Mouse (Mus musculus) heart, embryonic 14.5 days (tissue): ENCODE results near the gene Aqp11. TPM values are rescaled to one million over a fixed set of nuclear protein-coding genes. Genes with fewer than 3 reads are reported as not detected.

ENCODE experiments used
- ATAC-seq: fragments of 200-750 bp; cut with Nextera tagmentation; 2 replicates; pipeline ENCODE4 v1.8.0; 2017; ENCODE audit warnings: low read depth, moderate TSS enrichment; ENCODE audit not compliant: insufficient number of reproducible peaks, insufficient read depth, low FRiP score
- H3K27ac ChIP-seq, 2 experiments: fragments of 200-500 bp in 1 of 2; fragments of 300-500 bp in 1 of 2; sonication (generic) in 1 of 2; replicated peaks in 1 of 2; 2 replicates each; pipeline ENCODE4 v1.5.1; 2012 to 2014; ENCODE audit warnings: low read depth in 2 of 2, low read length in 2 of 2, control low read depth in 1 of 2, mild to moderate bottlenecking in 1 of 2, mixed read lengths in 1 of 2; ENCODE audit not compliant: control insufficient read depth in 1 of 2, insufficient read depth in 1 of 2
- H3K27me3 ChIP-seq: fragments of 300-500 bp; sonication (generic); 2 replicates; pipeline ENCODE4 v1.6.1; 2014; ENCODE audit warnings: mild to moderate bottlenecking, low read length, control low read depth; ENCODE audit not compliant: control insufficient read depth, insufficient read depth
- H3K36me3 ChIP-seq: fragments of 300-500 bp; sonication (generic); 2 replicates; pipeline ENCODE4 v1.6.1; 2014; ENCODE audit warnings: mild to moderate bottlenecking, control low read depth, low read length, mixed read lengths; ENCODE audit not compliant: control insufficient read depth, insufficient read depth
- H3K4me1 ChIP-seq, 2 experiments: fragments of 200-500 bp in 1 of 2; fragments of 300-500 bp in 1 of 2; sonication (generic) in 1 of 2; 2 replicates each; pipeline ENCODE4 v1.6.1; 2012 to 2014; ENCODE audit warnings: low read length in 2 of 2, control low read depth in 1 of 2, mixed read lengths in 1 of 2; ENCODE audit not compliant: control insufficient read depth in 2 of 2, insufficient read depth in 2 of 2
- H3K4me2 ChIP-seq: fragments of 300-500 bp; sonication (generic); 2 replicates; pipeline ENCODE4 v1.6.1; 2014; ENCODE audit warnings: mild to moderate bottlenecking, low read length
- H3K4me3 ChIP-seq, 2 experiments: fragments of 200-500 bp in 1 of 2; fragments of 300-500 bp in 1 of 2; sonication (generic) in 1 of 2; 2 replicates each; pipeline ENCODE4 v1.5.1; 2012 to 2014; ENCODE audit warnings: low read length in 2 of 2, mild to moderate bottlenecking in 2 of 2, control low read depth in 1 of 2, low read depth in 1 of 2, moderate library complexity in 1 of 2; ENCODE audit not compliant: control insufficient read depth in 1 of 2, insufficient read depth in 1 of 2
- H3K9ac ChIP-seq: fragments of 300-500 bp; sonication (generic); 2 replicates; pipeline ENCODE4 v1.6.1; 2014; ENCODE audit warnings: mild to moderate bottlenecking, low read length
- H3K9me3 ChIP-seq: fragments of 300-500 bp; sonication (generic); 2 replicates; pipeline ENCODE4 v1.6.1; 2016; ENCODE audit warnings: low read length, control low read depth; ENCODE audit not compliant: control insufficient read depth
- WGBS: fragments of 180-500 bp; shearing (Covaris S2); extraction: QIAGEN DNeasy Blood & Tissue Kit; methylation state at CpG from one replicate; pipeline ENCODE4 v1.1.7; 2014; 5-methylcytosine and 5-hydroxymethylcytosine counted together
- polyA plus RNA-seq: library from polyadenylated mRNA; unstranded; fragments of >200 nt; fragmentation: Nextera tagmentation; extraction: Ambion mirVana; gene quantifications from 2 replicates; pipeline ENCODE4 v1.2.1, GENCODE M21; 2014

The Aqp11 gene
- polyA plus RNA-seq, 1 experiment from 2014 or later = 2.1 TPM

DNA sequence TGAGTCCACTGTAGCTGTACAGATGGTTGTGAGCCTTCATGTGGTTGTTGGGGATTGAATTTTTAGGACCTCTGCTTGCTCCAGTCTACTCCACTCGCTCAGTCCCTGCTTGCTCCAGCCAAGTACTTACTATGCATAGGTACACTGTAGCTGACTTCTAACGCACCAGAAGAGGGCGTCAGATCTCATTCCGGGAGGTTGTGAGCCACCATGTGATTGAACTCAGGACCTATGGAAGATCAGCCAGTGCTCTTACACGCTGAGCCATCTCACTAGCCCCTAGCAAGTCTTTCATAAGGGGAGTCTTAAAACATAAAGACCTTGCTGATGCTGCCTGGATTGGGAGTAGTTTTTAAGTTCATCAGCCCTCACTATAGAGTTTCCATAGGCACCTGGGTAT is 18.0 kb downstream of the Aqp11 start:
- Histone ChIP-seq H3K9me3 (no peaks in the 10 kb centered on the region), H3K27me3 (no peaks in the 10 kb centered on the region), H3K27ac (no peak overlapping the region), H3K4me1 (no peaks in the 10 kb centered on the region), H3K36me3 (peaks cover 74% of the 10 kb centered on the region), H3K4me3 (no peak overlapping the region), H3K9ac (no peak overlapping the region), H3K4me2 (no peak overlapping the region)
- 84% methylated on average over 5 of the region's 5 CpGs for WGBS
- ATAC-seq = no peak

GRCm38 (mm10) chr7:97719078-97719477 is 19.0 kb downstream of the Aqp11 start:
- Histone ChIP-seq H3K9ac (no peak overlapping the region), H3K36me3 (peaks cover 84% of the 10 kb centered on the region), H3K9me3 (peaks cover 6% of the 10 kb centered on the region; the same call in 1 of the 2 replicates), H3K27ac (no peak overlapping the region), H3K4me2 (no peak overlapping the region), H3K27me3 (no peaks in the 10 kb centered on the region), H3K4me3 (no peak overlapping the region), H3K4me1 (no peaks in the 10 kb centered on the region)
- no peak for ATAC-seq
- 80% methylated on average over 5 of the region's 5 CpGs for WGBS

- 82% methylated on average over 1 of the region's 1 CpGs for WGBS
- peaks cover 92% of the 10 kb centered on the region for H3K36me3 ChIP-seq
- ATAC-seq = no peak
- no peaks in the 10 kb centered on the region for H3K27me3 ChIP-seq
- H3K27ac ChIP-seq = no peak overlapping the region
- no peak overlapping the region for H3K9ac ChIP-seq
- peaks cover 6% of the 10 kb centered on the region; the same call in 1 of the 2 replicates for H3K9me3 ChIP-seq
- H3K4me2 ChIP-seq = no peak overlapping the region
- no peak overlapping the region for H3K4me3 ChIP-seq
- H3K4me1 ChIP-seq = no peaks in the 10 kb centered on the region
Observed at GRCm38 (mm10) chr7:97717326-97717725, 20.8 kb downstream of the Aqp11 start.

DNA sequence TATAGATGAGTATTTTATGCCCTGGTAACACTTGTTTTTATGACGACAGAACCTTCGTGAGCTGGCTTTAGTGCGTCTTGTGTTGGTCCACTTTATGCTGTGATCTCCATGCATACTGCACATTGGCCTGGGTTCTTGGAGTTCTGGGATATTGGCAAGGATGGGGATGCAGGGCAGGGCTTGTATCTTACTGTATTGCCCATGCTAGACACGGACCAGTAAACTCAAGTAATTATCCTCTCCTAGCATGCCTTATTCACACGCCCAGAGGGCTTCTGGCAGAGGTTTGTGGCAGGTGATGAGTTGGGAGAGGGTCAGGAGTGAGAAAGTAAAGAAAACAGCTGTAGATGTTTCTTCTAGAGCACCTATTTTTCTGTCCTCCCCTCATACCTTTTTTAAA is 23.4 kb downstream of the Aqp11 start:
- 90% methylated on average over 5 of the region's 5 CpGs for WGBS
- H3K36me3 ChIP-seq = peaks cover 79% of the 10 kb centered on the region

GRCm38 (mm10) chr7:97709204-97709603 is 28.9 kb downstream of the Aqp11 start:
- Histone ChIP-seq H3K27ac (no peak overlapping the region), H3K4me2 (no peak overlapping the region), H3K27me3 (no peaks in the 10 kb centered on the region), H3K9ac (no peak overlapping the region), H3K4me3 (no peak overlapping the region), H3K9me3 (no peaks in the 10 kb centered on the region), H3K4me1 (0 out of 4 replicates have a peak, but pooled peaks cover 0 to 7% of the 10 kb centered on the region in 2 experiments), H3K36me3 (peaks cover 35% of the 10 kb centered on the region)
- ATAC-seq = no peak
- 74% methylated on average over 3 of the region's 3 CpGs for WGBS

More for the DNA sequence above, 23.4 kb downstream of the Aqp11 start:
- no peak overlapping the region for H3K4me3 ChIP-seq
- no peaks in the 10 kb centered on the region for H3K4me1 ChIP-seq
- no peak overlapping the region for H3K9ac ChIP-seq
- no peak overlapping the region for H3K27ac ChIP-seq
- H3K4me2 ChIP-seq = no peak overlapping the region
- H3K9me3 ChIP-seq = peaks cover 6% of the 10 kb centered on the region; the same call in 1 of the 2 replicates
- no peak for ATAC-seq
- no peaks in the 10 kb centered on the region for H3K27me3 ChIP-seq

DNA sequence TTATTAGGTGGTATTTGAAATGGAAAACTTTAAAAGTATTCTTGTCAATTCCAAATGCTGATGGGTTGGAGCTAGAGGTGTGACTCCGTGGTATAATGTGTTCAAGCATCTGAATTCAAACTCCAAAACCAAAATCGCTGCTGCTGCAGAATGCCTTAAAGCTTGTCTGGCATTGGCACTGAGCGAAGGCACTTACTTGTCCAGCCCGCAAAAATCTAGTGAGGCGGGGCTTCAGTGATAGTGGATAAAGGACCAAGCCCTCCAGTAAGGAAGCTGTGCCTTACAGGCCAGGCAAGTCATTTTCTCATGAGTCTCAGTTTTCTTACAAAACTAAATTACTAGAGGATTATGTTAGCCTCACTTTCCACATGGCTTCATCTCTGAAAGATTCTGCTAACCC is 30.3 kb downstream of the Aqp11 start:
- H3K4me3 ChIP-seq = no peak overlapping the region
- H3K4me2 ChIP-seq = no peak overlapping the region
- no peaks in the 10 kb centered on the region for H3K27me3 ChIP-seq
- 0 out of 4 replicates have a peak, but pooled peaks cover 0 to 7% of the 10 kb centered on the region in 2 experiments for H3K4me1 ChIP-seq
- no peak overlapping the region for H3K9ac ChIP-seq
- H3K9me3 ChIP-seq = no peaks in the 10 kb centered on the region
- peaks cover 25% of the 10 kb centered on the region for H3K36me3 ChIP-seq
- ATAC-seq = no peak
- 72% methylated on average over 5 of the region's 5 CpGs for WGBS
- H3K27ac ChIP-seq = no peak overlapping the region

GRCm38 (mm10) chr7:97707123-97707522 is 31.0 kb downstream of the Aqp11 start:
- 80% methylated on average over 4 of the region's 4 CpGs for WGBS
- H3K27ac ChIP-seq = no peak overlapping the region
- H3K4me3 ChIP-seq = no peak overlapping the region
- ATAC-seq = no peak
- H3K9me3 ChIP-seq = no peaks in the 10 kb centered on the region
- 0 out of 4 replicates have a peak, but pooled peaks cover 0 to 7% of the 10 kb centered on the region in 2 experiments for H3K4me1 ChIP-seq
- H3K36me3 ChIP-seq = peaks cover 19% of the 10 kb centered on the region
- H3K27me3 ChIP-seq = no peaks in the 10 kb centered on the region
- H3K4me2 ChIP-seq = no peak overlapping the region
- H3K9ac ChIP-seq = no peak overlapping the region

DNA sequence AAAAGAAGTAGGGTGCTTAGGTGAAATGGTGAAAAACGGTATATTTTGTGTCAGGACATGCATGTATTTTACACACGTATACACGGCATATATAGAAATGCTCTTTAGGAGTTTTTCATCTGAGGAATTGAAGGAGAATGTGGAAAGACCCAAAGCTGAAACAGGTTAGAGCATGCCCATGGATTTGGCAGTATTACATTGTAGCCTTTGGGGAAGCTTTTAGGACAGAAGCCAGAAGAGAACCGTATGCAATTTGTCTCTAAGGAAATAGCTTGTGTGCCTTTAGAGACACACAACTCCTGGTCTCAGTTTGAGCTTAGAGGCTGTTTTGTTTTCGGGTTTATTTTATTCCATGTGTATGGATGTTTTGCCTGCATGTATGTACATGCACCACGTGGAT is 37.0 kb downstream of the Aqp11 start:
- no peak for ATAC-seq
- Histone ChIP-seq H3K9ac (no peak overlapping the region), H3K4me2 (no peak overlapping the region), H3K27me3 (no peaks in the 10 kb centered on the region), H3K36me3 (peaks cover 10% of the 10 kb centered on the region; the same call in 1 of the 2 replicates), H3K4me3 (no peak overlapping the region), H3K9me3 (no peaks in the 10 kb centered on the region), H3K27ac (no peak overlapping the region), H3K4me1 (peaks cover under 1 to 1% of the 10 kb centered on the region in 2 experiments; a peak in 3 of 4 replicates)
- WGBS = 85% methylated on average over 6 of the region's 6 CpGs
